Mouse (Mus musculus): ENCODE measurements around the gene Lrig1. TPM values are rescaled to one million over a fixed set of nuclear protein-coding genes. Genes with fewer than 3 reads are reported as not detected.
"Not testable (repeated sequence)": the region's sequence is repeated elsewhere in the genome, so short reads cannot be mapped to it uniquely, and the experiment has no call there.

Gene Lrig1
- total RNA-seq, 1 experiment from 2014 or later = 18.5 TPM

GRCm38 (mm10) chr6:94575526-94576166 is 124.3 kb downstream of the Lrig1 start:
- no peak for DNase-seq

- DNase-seq = no peak
Measured at GRCm38 (mm10) chr6:94568040-94568439, 131.9 kb downstream of the Lrig1 start.

- DNase-seq = no peak
Measured at GRCm38 (mm10) chr6:94565766-94566165, 134.2 kb downstream of the Lrig1 start.

- no peak for DNase-seq
Measured at GRCm38 (mm10) chr6:94563203-94563940, 136.6 kb downstream of the Lrig1 start.

- DNase-seq = no peak
Measured at GRCm38 (mm10) chr6:94561346-94561745, 138.6 kb downstream of the Lrig1 start.

- DNase-seq = no peak
Measured at GRCm38 (mm10) chr6:94560896-94561295, 139.1 kb downstream of the Lrig1 start.

GRCm38 (mm10) chr6:94558603-94559002 is 141.4 kb downstream of the Lrig1 start:
- DNase-seq = not testable (repeated sequence)

Small RNAs within 50 kb of the gene (microRNA-seq; reads per million reads assigned to microRNA genes)
- gene Mir7041 = 0 reads per million in 2 experiments

Other genes with a start within 250 kb of the Lrig1 start
- gene Slc25a26, start 199.8 kb downstream of the Lrig1 start, total RNA-seq (2021) = 14.8 and 15.7 TPM in 2 replicates

Data from adrenal gland, postnatal 14 days (tissue).